Mouse (Mus musculus) liver, embryonic 14.5 days (tissue): Measurements from ENCODE around the gene Dgka.

Source experiments
- CTCF ChIP-seq: IDR thresholded peaks from 2 replicates; pipeline ENCODE4 v1.5.1; 2016; ENCODE audit warnings: antibody characterized with exemption, low read depth, control low read depth
- EP300 ChIP-seq: IDR thresholded peaks from 2 replicates; pipeline ENCODE4 v1.6.1; 2016; ENCODE audit warnings: antibody characterized with exemption, low read depth

DNA sequence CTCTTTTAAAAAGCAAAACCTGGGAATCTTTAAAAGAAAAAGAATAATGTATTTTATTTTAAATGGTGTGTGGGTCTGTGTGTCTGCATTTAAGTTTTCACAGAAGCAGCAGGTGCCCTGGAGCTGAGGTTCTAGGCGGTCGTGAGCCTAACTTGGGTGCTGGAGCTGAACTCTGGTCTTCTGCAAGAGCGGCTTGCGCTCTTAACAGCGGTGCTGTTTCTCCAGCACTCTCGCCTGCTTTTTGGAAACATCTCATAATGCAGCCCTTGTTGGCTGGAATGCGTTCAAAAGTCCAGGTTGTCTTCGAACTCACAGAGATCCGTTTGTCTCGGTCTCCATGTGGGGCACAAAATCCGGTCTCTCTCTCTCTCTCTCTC is 39.4 kb downstream of the Dgka start:
- no peak for TF ChIP-seq CTCF
- TF ChIP-seq EP300, result no peak
